Mouse (Mus musculus) E14TG2a.4 (cell line): ENCODE measurements around the gene 1700029I15Rik.

ENCODE experiments used
- CTCF ChIP-seq: conservative IDR thresholded peaks from 2 replicates; pipeline ENCODE4 v1.5.1; 2014; ENCODE audit warnings: low read length
- POU5F1 ChIP-seq: IDR thresholded peaks from 2 replicates; pipeline ENCODE4 v1.6.1; 2014; ENCODE audit warnings: low read length, borderline replicate concordance

- TF ChIP-seq CTCF (no peak), POU5F1 (no peak)
Observed at GRCm38 (mm10) chr2:92371971-92372690, 10.2 kb upstream of the 1700029I15Rik start.
